ENCODE assay signal across 8 mouse cellular contexts in the genomic region with DNA sequence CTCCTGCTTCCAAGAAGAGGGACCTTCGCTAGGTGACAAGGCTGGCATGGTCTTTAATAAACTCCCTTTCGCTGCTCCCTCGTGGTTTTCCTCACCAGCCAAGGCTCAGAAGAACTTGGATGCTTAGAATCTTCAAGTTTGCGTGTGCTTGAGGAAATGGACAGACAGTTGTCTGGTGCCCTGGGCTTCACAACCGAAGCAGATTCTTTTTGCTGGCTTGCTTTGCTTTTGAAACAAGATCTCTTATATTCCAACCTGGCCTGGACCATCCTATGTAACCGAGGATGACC. TPM values are rescaled to one million over a fixed set of nuclear protein-coding genes. Genes with fewer than 3 reads are reported as not detected.
DNase-seq lines count a peak whose midpoint lies in the region; ATAC-seq and TF ChIP-seq lines count a peak whose summit lies in the region.

No protein-coding gene starts in this region.

- TF ChIP-seq POLR2A in cerebellum, adult 2 months (IDR thresholded peaks at IDR 0.05; ENCODE audit: borderline replicate concordance, insufficient read depth, low read length), result no peak
- TF ChIP-seq POLR2A in testis, adult 2 months (IDR thresholded peaks at IDR 0.05; ENCODE audit: control insufficient read depth, low read depth, low read length), result no peak

- no peak for ATAC-seq in liver, embryonic 15.5 days (ENCODE audit: insufficient read depth)

- H3K4me2 ChIP-seq in liver, embryonic 15.5 days, result peak overlapping the region; percentile 56; the same call in 1 of the 2 replicates

- no peaks in the 10 kb centered on the region for H3K4me1 ChIP-seq in cerebellum, adult 2 months (ENCODE audit: control insufficient read depth, insufficient read depth, low read length)
- peaks cover 11% of the 10 kb centered on the region for H3K4me1 ChIP-seq in testis, adult 2 months (ENCODE audit: control insufficient read depth, insufficient read depth, low read length)
- H3K4me1 ChIP-seq in liver, embryonic 15.5 days (replicated peaks), result no peaks in the 10 kb centered on the region

- peaks cover 2% of the 10 kb centered on the region for H3K36me3 ChIP-seq in testis, adult 2 months (ENCODE audit: control insufficient read depth, insufficient read depth, low read length)
- no peaks in the 10 kb centered on the region for H3K36me3 ChIP-seq in liver, embryonic 15.5 days (replicated peaks)

- H3K9me3 ChIP-seq in liver, embryonic 15.5 days (replicated peaks), result no peaks in the 10 kb centered on the region

- no peak for DNase-seq in cerebellum, adult 2 months
- DNase-seq in cerebellum, postnatal 10 days, result no peak
- DNase-seq in testis, postnatal 14 days (ENCODE audit: low spot score), result no peak
- no peak for DNase-seq in adrenal gland, adult 18-20 months (ENCODE audit: low spot score in 2 of 2)
- no peak for DNase-seq in urinary bladder, postnatal 25 days (ENCODE audit: low spot score)
- DNase-seq in cerebellum, postnatal 14 days, result no peak

- H3K9ac ChIP-seq in liver, embryonic 15.5 days, result no peak overlapping the region

- no peak overlapping the region for H3K27ac ChIP-seq in cerebellum, adult 2 months (ENCODE audit: insufficient read depth, low read length)
- peak overlapping the region; percentile 58; the same call in 1 of the 2 replicates for H3K27ac ChIP-seq in testis, adult 2 months (ENCODE audit: control insufficient read depth, insufficient read depth, low read depth, low read length)
- no peak overlapping the region for H3K27ac ChIP-seq in liver, embryonic 15.5 days (replicated peaks)

- TF ChIP-seq CTCF in cerebellum, adult 2 months (IDR thresholded peaks at IDR 0.05; ENCODE audit: borderline replicate concordance, insufficient read depth, low read depth, low read length), result no peak
- TF ChIP-seq CTCF in testis, adult 2 months (IDR thresholded peaks at IDR 0.05; ENCODE audit: control insufficient read depth, insufficient read depth, insufficient replicate concordance, low read depth, low read length), result no peak

- peaks cover 6% of the 10 kb centered on the region for H3K27me3 ChIP-seq in cerebellum, adult 2 months (ENCODE audit: control insufficient read depth, insufficient read depth, low read length)
- H3K27me3 ChIP-seq in testis, adult 2 months (ENCODE audit: control insufficient read depth, insufficient read depth, low read length), result no peaks in the 10 kb centered on the region
- H3K27me3 ChIP-seq in liver, embryonic 15.5 days, result peaks cover 66% of the 10 kb centered on the region

- peak overlapping the region; percentile 62 for H3K4me3 ChIP-seq in cerebellum, adult 2 months (replicated peaks; ENCODE audit: insufficient read depth, low read depth, low read length)
- peak overlapping the region; percentile 87 for H3K4me3 ChIP-seq in testis, adult 2 months (ENCODE audit: control insufficient read depth, low read depth, low read length)
- H3K4me3 ChIP-seq in liver, embryonic 15.5 days (replicated peaks), result peak overlapping the region; percentile 28; the same call in 1 of the 2 replicates

- WGBS in cerebellum, adult 2 months, result 46% methylated on average over 6 of the region's 6 CpGs
- WGBS in liver, embryonic 15.5 days (ENCODE audit: insufficient replicate concordance), result 21% methylated on average over 6 of the region's 6 CpGs

RNA-seq across cellular contexts. Expression of a gene that starts 45.6 kb away (rescaled TPM):
- 0.13 and 0.46 TPM in 2 replicates for polyA plus RNA-seq in cerebellum, adult 2 months (2012; rRNA removed)
- 50.1 and 52.6 TPM in 2 replicates for polyA plus RNA-seq in testis, adult 2 months (2012; rRNA removed)
- 0.26 and 0.28 TPM in 2 replicates for polyA plus RNA-seq in liver, embryonic 15.5 days (2015; fragmentation: Nextera tagmentation; extraction: Ambion mirVana)
- total RNA-seq in adrenal gland, adult 18-20 months (2021), result under 1 TPM; 0.42 to 0.46 TPM

Comparison
In these comparisons a context has a peak if more than half of its experiments do, and no peak if none do; other contexts are left out.
1. H3K4me3 ChIP-seq: peak in every context shown above with its lines; median percentile 87 in testis, adult 2 months; 62 in cerebellum, adult 2 months; 28 in liver, embryonic 15.5 days.
2. RNA of a gene that starts 45.6 kb away (polyA plus RNA-seq): 50.1 to 52.6 TPM in testis, adult 2 months; 0.26 to 0.28 TPM in liver, embryonic 15.5 days and 0.13 to 0.46 TPM in cerebellum, adult 2 months; every median in the first group is over 10 times any median in the second.